Mouse (Mus musculus) E14TG2a.4 (cell line): Measurements from ENCODE around the gene Dnajb8.

ENCODE experiments used
- H3K27me3 ChIP-seq: 2 replicates; pipeline ENCODE4 v1.6.1; 2014; ENCODE audit warnings: low read length, control low read depth; ENCODE audit not compliant: insufficient read depth
- H3K36me3 ChIP-seq: 2 replicates; pipeline ENCODE4 v1.6.1; 2014; ENCODE audit warnings: low read length, control low read depth; ENCODE audit not compliant: insufficient read depth
- H3K4me1 ChIP-seq: replicated peaks from 2 replicates; pipeline ENCODE4 v1.6.1; 2014; ENCODE audit warnings: low read depth, low read length, control low read depth
- H3K4me3 ChIP-seq: replicated peaks from 2 replicates; pipeline ENCODE4 v1.5.1; 2014; ENCODE audit warnings: mild to moderate bottlenecking, low read length
- H3K9me3 ChIP-seq: 2 replicates; pipeline ENCODE4 v1.6.1; 2014; ENCODE audit warnings: low read length, control low read depth
- CTCF ChIP-seq: conservative IDR thresholded peaks from 2 replicates; pipeline ENCODE4 v1.5.1; 2014; ENCODE audit warnings: low read length
- NANOG ChIP-seq: IDR thresholded peaks from 2 replicates; pipeline ENCODE4 v1.6.1; 2014; ENCODE audit warnings: borderline replicate concordance, low read length, mixed read lengths
- POU5F1 ChIP-seq: IDR thresholded peaks from 2 replicates; pipeline ENCODE4 v1.6.1; 2014; ENCODE audit warnings: low read length, borderline replicate concordance

Dnajb8 gene

DNA sequence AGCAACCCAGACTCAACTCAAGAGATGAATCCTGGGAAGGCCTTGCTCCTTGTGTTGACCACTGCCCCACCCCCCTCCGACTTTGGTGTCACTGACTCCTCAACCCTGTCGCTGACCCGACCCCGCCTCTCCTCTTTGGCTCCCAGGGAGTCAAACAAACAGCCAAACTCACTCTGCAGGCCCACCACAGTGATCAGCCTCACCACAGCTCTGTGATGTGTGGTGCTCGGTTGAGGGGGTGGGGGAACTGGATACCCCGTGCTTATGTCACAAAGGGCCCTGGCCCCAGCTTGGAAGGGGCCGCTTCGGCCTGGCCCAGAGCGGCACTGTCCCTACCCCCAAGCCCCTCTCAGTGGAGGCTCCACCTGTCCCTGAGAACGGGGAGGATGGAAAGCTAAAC, at the start of gene Dnajb8:
Dnajb8 (plus strand) TSS at position 301 of the 400 bp plus-strand sequence.
- H3K27me3 ChIP-seq = peaks cover 38% of the 10 kb centered on the region
- TF ChIP-seq CTCF = no peak
- peaks cover 24% of the 10 kb centered on the region for H3K4me1 ChIP-seq
- peaks cover 7% of the 10 kb centered on the region for H3K9me3 ChIP-seq
- H3K4me3 ChIP-seq = no peak within 1 kb of the TSS
- H3K36me3 ChIP-seq = no peaks in the 10 kb centered on the region

- Histone ChIP-seq H3K4me1 (no peaks in the 10 kb centered on the region), H3K4me3 (no peak overlapping the region), H3K9me3 (peaks cover 18% of the 10 kb centered on the region), H3K27me3 (no peaks in the 10 kb centered on the region), H3K36me3 (no peaks in the 10 kb centered on the region)
- no peak for TF ChIP-seq NANOG
- no peak for TF ChIP-seq POU5F1
- no peak for TF ChIP-seq CTCF
Observed at GRCm38 (mm10) chr6:88174191-88174590, 47.9 kb upstream of the Dnajb8 start.

DNA sequence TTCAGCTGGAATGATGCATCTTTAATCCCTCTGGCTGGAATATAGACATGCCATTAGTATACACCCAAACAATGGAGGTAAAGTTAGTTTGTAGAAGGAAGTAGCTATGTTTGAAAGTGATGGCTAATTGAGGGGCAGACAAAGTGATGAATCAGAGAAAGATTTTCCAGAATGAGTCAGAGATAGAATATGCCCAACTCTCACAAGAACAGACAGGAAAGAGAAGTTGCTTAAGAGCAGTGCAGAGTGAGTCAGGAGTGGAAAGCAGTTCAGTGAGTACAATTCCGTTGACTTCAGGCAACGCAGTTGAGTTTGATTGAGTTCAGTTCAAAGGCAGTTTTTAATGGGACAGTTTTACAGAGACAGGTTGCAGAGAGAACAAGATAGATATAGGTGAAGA, 47.4 kb upstream of the Dnajb8 start:
- no peaks in the 10 kb centered on the region for H3K4me1 ChIP-seq

GRCm38 (mm10) chr6:88184671-88185070, 37.4 kb upstream of the Dnajb8 start:
- H3K36me3 ChIP-seq = no peaks in the 10 kb centered on the region
- no peak overlapping the region for H3K4me3 ChIP-seq
- H3K9me3 ChIP-seq = no peaks in the 10 kb centered on the region
- H3K4me1 ChIP-seq = peaks cover 20% of the 10 kb centered on the region
- H3K27me3 ChIP-seq = peaks cover 29% of the 10 kb centered on the region
- TF ChIP-seq NANOG (no peak), CTCF (no peak), POU5F1 (no peak)

More for the DNA sequence above, 47.4 kb upstream of the Dnajb8 start:
- H3K27me3 ChIP-seq = no peaks in the 10 kb centered on the region
- no peaks in the 10 kb centered on the region for H3K36me3 ChIP-seq
- no peak overlapping the region for H3K4me3 ChIP-seq
- peaks cover 18% of the 10 kb centered on the region for H3K9me3 ChIP-seq
- TF ChIP-seq CTCF (no peak), POU5F1 (no peak), NANOG (no peak)

DNA sequence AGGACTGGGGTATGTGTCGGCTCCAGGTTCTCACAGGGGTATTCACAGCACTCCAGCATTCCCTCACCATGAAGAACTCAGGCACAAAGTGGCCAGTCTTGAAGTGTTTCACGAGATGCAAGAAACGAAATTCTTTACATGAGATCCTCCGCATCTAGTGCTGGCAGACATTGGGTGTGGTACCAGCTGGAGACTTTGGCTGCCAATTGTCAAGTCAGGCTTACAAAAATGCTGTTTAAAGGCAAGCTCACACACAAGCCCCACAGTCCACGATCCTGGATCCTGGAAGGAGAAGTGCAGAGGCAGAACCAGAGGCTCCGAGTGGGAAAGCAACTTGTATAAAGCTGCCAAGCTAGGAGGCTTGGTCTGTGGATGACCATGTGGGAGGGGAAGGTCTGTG, 33.9 kb upstream of the Dnajb8 start:
- no peak overlapping the region for H3K4me3 ChIP-seq
- H3K36me3 ChIP-seq = no peaks in the 10 kb centered on the region
- peaks cover 35% of the 10 kb centered on the region for H3K4me1 ChIP-seq
- no peaks in the 10 kb centered on the region for H3K9me3 ChIP-seq
- peaks cover 63% of the 10 kb centered on the region for H3K27me3 ChIP-seq
- TF ChIP-seq POU5F1 = no peak
- no peak for TF ChIP-seq NANOG
- TF ChIP-seq CTCF = no peak

GRCm38 (mm10) chr6:88189312-88190042, 32.6 kb upstream of the Dnajb8 start:
- TF ChIP-seq POU5F1 (no peak), NANOG (no peak), CTCF (peak; percentile 11; the same call in 1 of the 2 replicates)
- peak overlapping the region; percentile 73 for H3K4me3 ChIP-seq
- H3K36me3 ChIP-seq = no peaks in the 10 kb centered on the region
- H3K4me1 ChIP-seq = peaks cover 41% of the 10 kb centered on the region
- H3K9me3 ChIP-seq = no peaks in the 10 kb centered on the region
- peaks cover 77% of the 10 kb centered on the region for H3K27me3 ChIP-seq

DNA sequence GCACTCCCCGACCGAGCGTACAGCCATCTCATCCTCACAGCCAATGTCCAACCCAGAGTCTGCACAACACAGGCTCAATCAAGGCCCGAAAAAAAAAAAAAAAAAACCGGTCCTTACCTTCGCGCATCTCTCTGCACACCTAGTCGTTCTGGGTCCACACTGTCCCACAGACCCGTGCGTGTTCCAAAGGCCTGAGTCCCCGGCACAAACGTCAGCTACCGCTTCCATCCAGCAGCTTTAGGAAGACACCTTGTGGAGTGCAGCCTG, 32.1 kb upstream of the Dnajb8 start:
- TF ChIP-seq CTCF (no peak), NANOG (no peak), POU5F1 (no peak)
- Histone ChIP-seq H3K27me3 (peaks cover 82% of the 10 kb centered on the region), H3K36me3 (no peaks in the 10 kb centered on the region), H3K4me3 (peak overlapping the region; percentile 73), H3K9me3 (0 out of 2 replicates have a peak, but pooled peaks cover 4% of the 10 kb centered on the region), H3K4me1 (peaks cover 46% of the 10 kb centered on the region)

DNA sequence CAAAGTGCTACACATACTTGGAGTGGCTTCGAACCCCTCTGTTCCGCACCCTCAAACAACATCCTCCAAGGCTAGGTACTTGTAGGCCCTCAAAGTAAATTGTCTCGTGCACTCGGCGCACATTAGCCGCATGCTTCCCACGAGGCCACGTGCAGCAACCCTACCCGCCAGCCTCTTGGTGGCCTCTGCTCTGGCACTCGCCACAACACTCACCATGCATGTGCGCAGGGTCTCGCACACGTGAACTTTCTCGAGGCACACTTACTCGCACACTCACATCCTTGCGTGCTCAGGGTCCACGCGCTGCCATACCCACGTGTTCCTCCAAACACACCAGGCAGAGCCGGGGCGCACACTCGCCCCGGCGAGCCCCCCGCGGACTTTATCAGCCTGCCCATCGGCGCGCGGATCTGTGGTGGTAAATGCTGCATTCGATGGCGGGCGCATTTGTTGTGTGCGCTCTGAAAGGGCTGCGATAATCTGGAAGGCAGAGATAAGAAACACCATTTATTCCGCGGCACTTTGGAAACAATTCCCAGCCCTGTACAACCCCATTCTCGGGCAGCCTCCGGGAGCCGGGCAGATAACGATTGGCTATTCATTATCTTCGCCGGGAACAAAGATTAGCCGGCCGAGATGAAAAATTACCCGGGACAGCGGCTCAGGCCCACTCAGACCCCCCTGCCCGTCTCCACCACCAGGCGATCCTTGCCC, 31.6 kb upstream of the Dnajb8 start:
- Histone ChIP-seq H3K4me1 (peaks cover 47% of the 10 kb centered on the region), H3K9me3 (0 out of 2 replicates have a peak, but pooled peaks cover 6% of the 10 kb centered on the region), H3K36me3 (no peaks in the 10 kb centered on the region), H3K27me3 (peaks cover 86% of the 10 kb centered on the region), H3K4me3 (peak overlapping the region; percentile 73)
- TF ChIP-seq CTCF (no peak), POU5F1 (no peak)
